Mouse (Mus musculus): ENCODE measurements around the gene Stk4.

DNA sequence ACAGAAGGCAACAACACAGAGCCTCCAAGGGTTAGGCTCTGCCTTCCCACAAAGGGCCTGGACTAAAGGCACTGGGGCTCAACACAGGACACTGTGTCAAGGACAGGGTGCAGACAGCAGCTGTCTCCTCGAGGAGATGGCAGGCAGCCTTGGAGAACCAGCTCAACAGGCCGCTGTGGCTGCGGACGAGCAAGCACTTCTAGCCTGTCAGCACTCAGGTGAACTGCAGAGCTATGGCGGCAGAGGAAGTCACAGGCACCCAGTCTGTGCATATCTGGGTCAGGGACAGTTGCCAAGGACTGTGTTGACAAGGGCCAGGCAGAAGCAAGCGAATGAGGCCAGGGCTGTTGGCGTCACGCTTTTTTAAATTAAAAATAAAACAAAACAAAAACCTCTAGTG is 16.4 kb upstream of the Stk4 start:
- TF ChIP-seq CTCF (IDR thresholded peaks at IDR 0.05; ENCODE audit: extremely low read depth, insufficient read length, insufficient replicate concordance, low read depth, low read length): no peak
- TF ChIP-seq POLR2A (IDR thresholded peaks at IDR 0.05; ENCODE audit: low read depth, low read length): no peak
